Mouse (Mus musculus) MEL (cell line): ENCODE results near the gene Adam6a. TPM values are rescaled to one million over a fixed set of nuclear protein-coding genes. Genes with fewer than 3 reads are reported as not detected.
"Not testable (repeated sequence)": the region's sequence is repeated elsewhere in the genome, so short reads cannot be mapped to it uniquely, and the experiment has no call there.

Experiments
- DNase-seq: peaks from one replicate; pipeline ENCODE4 v3.0.0; 2011; ENCODE audit warnings: low read depth, low spot score
- H3K27ac ChIP-seq: 2 replicates; pipeline ENCODE4 v1.5.1; 2012; ENCODE audit warnings: low read depth, mild to moderate bottlenecking, control low read depth, low read length, moderate library complexity; ENCODE audit not compliant: control insufficient read depth
- H3K27me3 ChIP-seq, 2 experiments: fragments of 150-350 bp in 1 of 2; sonication (generic) in 1 of 2; 2 replicates each; pipeline ENCODE4 v1.6.1; 2012; ENCODE audit warnings: low read length in 2 of 2, mild to moderate bottlenecking in 2 of 2, improper control_type of control experiment in 1 of 2, moderate library complexity in 1 of 2; ENCODE audit not compliant: insufficient read depth in 2 of 2, control insufficient read depth in 1 of 2
- H3K36me3 ChIP-seq, 2 experiments: 2 replicates each; pipeline ENCODE4 v1.6.1; 2012 to 2014; ENCODE audit warnings: low read length in 2 of 2, improper control_type of control experiment in 1 of 2, inconsistent platforms in 1 of 2, mild to moderate bottlenecking in 1 of 2; ENCODE audit not compliant: insufficient read depth in 2 of 2, control insufficient read depth in 1 of 2
- H3K4me1 ChIP-seq, 2 experiments: fragments of 150-350 bp in 1 of 2; sonication (generic) in 1 of 2; 2 replicates each; pipeline ENCODE4 v1.6.1; 2012; ENCODE audit warnings: low read length in 2 of 2, improper control_type of control experiment in 1 of 2, mild to moderate bottlenecking in 1 of 2; ENCODE audit not compliant: insufficient read depth in 2 of 2, control insufficient read depth in 1 of 2
- H3K4me3 ChIP-seq, 2 experiments: fragments of 150-350 bp in 1 of 2; sonication (generic) in 1 of 2; 2 replicates each; pipeline ENCODE4 v1.5.1; 2012; ENCODE audit warnings: low read depth in 2 of 2, low read length in 2 of 2, mild to moderate bottlenecking in 2 of 2, moderate library complexity in 2 of 2, control low read depth in 1 of 2, improper control_type of control experiment in 1 of 2; ENCODE audit not compliant: control insufficient read depth in 1 of 2, insufficient read depth in 1 of 2
- H3K79me2 ChIP-seq: 2 replicates; pipeline ENCODE4 v1.6.1; 2012; ENCODE audit warnings: mild to moderate bottlenecking, low read length, moderate library complexity; ENCODE audit not compliant: control insufficient read depth, poor library complexity, insufficient read depth
- H3K9ac ChIP-seq: 2 replicates; pipeline ENCODE4 v1.6.1; 2012; ENCODE audit warnings: low read depth, mild to moderate bottlenecking, control low read depth, low read length, moderate library complexity; ENCODE audit not compliant: control insufficient read depth, poor library complexity, severe bottlenecking
- H3K9me3 ChIP-seq: fragments of 150-350 bp; sonication (generic); replicated peaks from 2 replicates; pipeline ENCODE4 v1.6.1; 2012; ENCODE audit warnings: mild to moderate bottlenecking, low read length, improper control_type of control experiment, moderate library complexity; ENCODE audit not compliant: insufficient read depth
- CTCF ChIP-seq, 3 experiments: IDR thresholded peaks in 2 of 3; conservative IDR thresholded peaks in 1 of 3; 2 replicates each; pipeline ENCODE4 v1.5.1; 2011 to 2012; ENCODE audit warnings: low read length in 3 of 3, low read depth in 2 of 3, mild to moderate bottlenecking in 2 of 3, improper control_type of control experiment in 1 of 3, inconsistent platforms in 1 of 3, mixed read lengths in 1 of 3, moderate library complexity in 1 of 3; ENCODE audit not compliant: control insufficient read depth in 1 of 3, insufficient read depth in 1 of 3, poor library complexity in 1 of 3, severe bottlenecking in 1 of 3
- GATA1 ChIP-seq: IDR thresholded peaks from 2 replicates; pipeline ENCODE4 v1.6.1; 2011; ENCODE audit warnings: low read depth, low read length, improper control_type of control experiment
- HCFC1 ChIP-seq: IDR thresholded peaks from 2 replicates; pipeline ENCODE4 v1.6.1; 2012; ENCODE audit warnings: low read depth, mild to moderate bottlenecking, inconsistent platforms, low read length, improper control_type of control experiment, moderate library complexity
- NRF1 ChIP-seq: IDR thresholded peaks from 2 replicates; pipeline ENCODE4 v1.6.1; 2014; ENCODE audit warnings: low read depth, mild to moderate bottlenecking, inconsistent platforms, low read length, improper control_type of control experiment, moderate library complexity; ENCODE audit not compliant: poor library complexity, insufficient read depth, severe bottlenecking
- POLR2AphosphoS5 ChIP-seq: IDR thresholded peaks from 2 replicates; pipeline ENCODE4 v1.6.1; 2012; ENCODE audit warnings: low read depth, borderline replicate concordance, mild to moderate bottlenecking, inconsistent platforms, low read length, moderate library complexity, mixed read lengths
- RAD21 ChIP-seq: IDR thresholded peaks from 2 replicates; pipeline ENCODE4 v1.6.1; 2011; ENCODE audit warnings: mild to moderate bottlenecking, low read depth, low read length, improper control_type of control experiment
- RCOR1 ChIP-seq: IDR thresholded peaks from 2 replicates; pipeline ENCODE4 v1.6.1; 2012; ENCODE audit warnings: low read depth, mild to moderate bottlenecking, inconsistent platforms, low read length, improper control_type of control experiment
- SMC3 ChIP-seq: IDR thresholded peaks from 2 replicates; pipeline ENCODE4 v1.6.1; 2011; ENCODE audit warnings: low read depth, low read length, improper control_type of control experiment
- TBP ChIP-seq: IDR thresholded peaks from 2 replicates; pipeline ENCODE4 v1.8.0; 2011; ENCODE audit warnings: low read depth, low read length, improper control_type of control experiment
- ZKSCAN1 ChIP-seq: IDR thresholded peaks from 2 replicates; pipeline ENCODE4 v1.6.1; 2012; ENCODE audit warnings: low read depth, mild to moderate bottlenecking, inconsistent platforms, low read length, improper control_type of control experiment, moderate library complexity
- polyA plus RNA-seq, 2 experiments: library from polyadenylated mRNA; stranded (reverse) in 1 of 2; unstranded in 1 of 2; fragments of >175 nt in 1 of 2; fragments of >200 nt in 1 of 2; gene quantifications; 2 replicates each; pipeline versions ENCODE4 v1.2.1 to v1.2.4; 2012; ENCODE audit warnings: low replicate concordance in 2 of 2, low read depth in 1 of 2; ENCODE audit not compliant: insufficient read length in 2 of 2, insufficient read depth in 1 of 2, missing spikeins in 1 of 2
- total RNA-seq: library from RNA; depleted of rRNA; stranded (reverse); fragments of 300-350 nt; gene quantifications from 2 replicates; pipeline ENCODE4 v1.2.3, GENCODE M21; 2012; rRNA removed

Adam6a gene
- total RNA-seq = not detected in 2 replicates
- not detected for polyA plus RNA-seq

DNA sequence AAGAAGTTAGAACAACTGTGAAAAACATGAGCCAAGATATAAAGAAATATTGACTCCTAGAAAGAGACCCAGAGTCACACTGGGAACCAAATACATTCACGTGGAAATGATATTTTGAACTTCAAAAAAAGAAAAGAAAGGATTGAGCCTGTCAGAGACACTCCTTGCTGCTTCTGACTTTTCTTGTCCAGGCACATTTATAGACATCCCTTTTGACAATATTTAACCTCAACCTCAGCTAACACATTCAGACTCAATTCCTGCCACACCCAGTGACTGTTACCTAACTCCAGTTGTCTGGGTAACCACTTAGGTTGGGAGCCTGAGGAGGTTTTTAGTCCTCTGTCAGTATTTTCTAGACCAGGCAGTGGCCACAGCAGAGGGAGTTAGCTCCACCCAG, at the start of gene Adam6a:
Adam6a (plus strand) TSS at position 301 of the 400 bp plus-strand sequence.
- H3K36me3 ChIP-seq, H3K79me2 ChIP-seq, H3K27me3 ChIP-seq, H3K4me3 ChIP-seq, H3K9me3 ChIP-seq, H3K4me1 ChIP-seq, H3K9ac ChIP-seq, DNase-seq, H3K27ac ChIP-seq: not testable (repeated sequence)

GRCm38 (mm10) chr12:113525901-113526300, 17.8 kb upstream of the Adam6a start:
- Histone ChIP-seq H3K27me3 (no peaks in the 10 kb centered on the region), H3K9ac (no peak overlapping the region), H3K9me3 (no peaks in the 10 kb centered on the region; the same call in 1 of the 2 replicates), H3K36me3 (no peaks in the 10 kb centered on the region), H3K79me2 (no peaks in the 10 kb centered on the region), H3K4me1 (no peaks in the 10 kb centered on the region), H3K4me3 (no peak overlapping the region), H3K27ac (no peak overlapping the region)
- TF ChIP-seq NRF1 (no peak), POLR2AphosphoS5 (peak; percentile 95; the same call in 1 of the 2 replicates)
- DNase-seq = no peak

- DNase-seq = peak; percentile 34
Measured at GRCm38 (mm10) chr12:113578241-113578640, 34.5 kb downstream of the Adam6a start.

GRCm38 (mm10) chr12:113588001-113588400, 44.3 kb downstream of the Adam6a start:
- H3K79me2 ChIP-seq = no peaks in the 10 kb centered on the region
- no peak overlapping the region for H3K4me3 ChIP-seq
- TF ChIP-seq CTCF (IDR thresholded peaks at IDR 0.05 in 2 of 3, conservative IDR thresholded peaks at IDR 0.05 in 1 of 3; ENCODE audit: control insufficient read depth in 1 of 3, insufficient read depth in 1 of 3, low read depth in 2 of 3, low read length in 3 of 3, poor library complexity in 1 of 3, severe bottlenecking in 1 of 3) (no peak; a peak in 1 of 6 replicates), TBP (no peak), HCFC1 (no peak), ZKSCAN1 (no peak), RCOR1 (no peak)
- H3K27ac ChIP-seq = no peak overlapping the region
- no peaks in the 10 kb centered on the region for H3K27me3 ChIP-seq
- DNase-seq = no peak
- H3K9ac ChIP-seq = no peak overlapping the region
- H3K9me3 ChIP-seq = no peaks in the 10 kb centered on the region
- no peaks in the 10 kb centered on the region for H3K36me3 ChIP-seq
- no peaks in the 10 kb centered on the region for H3K4me1 ChIP-seq

More at GRCm38 (mm10) chr12:113578241-113578640, 34.5 kb downstream of the Adam6a start:
- H3K4me1 ChIP-seq = no peaks in the 10 kb centered on the region
- no peaks in the 10 kb centered on the region; the same call in 1 of the 2 replicates for H3K9me3 ChIP-seq
- H3K9ac ChIP-seq = no peak overlapping the region
- H3K4me3 ChIP-seq = no peak overlapping the region
- H3K36me3 ChIP-seq = no peaks in the 10 kb centered on the region
- no peak overlapping the region for H3K27ac ChIP-seq
- no peaks in the 10 kb centered on the region for H3K79me2 ChIP-seq
- TF ChIP-seq RCOR1 (no peak), GATA1 (no peak), CTCF (IDR thresholded peaks at IDR 0.05 in 2 of 3, conservative IDR thresholded peaks at IDR 0.05 in 1 of 3; ENCODE audit: control insufficient read depth in 1 of 3, insufficient read depth in 1 of 3, low read depth in 2 of 3, low read length in 3 of 3, poor library complexity in 1 of 3, severe bottlenecking in 1 of 3) (peak; percentile 25 to 53 (median 44)), HCFC1 (no peak), RAD21 (peak; percentile 9), SMC3 (peak; percentile 33)
- H3K27me3 ChIP-seq = no peaks in the 10 kb centered on the region
